19 mouse cellular contexts compared by ENCODE assay signal in the genomic region with DNA sequence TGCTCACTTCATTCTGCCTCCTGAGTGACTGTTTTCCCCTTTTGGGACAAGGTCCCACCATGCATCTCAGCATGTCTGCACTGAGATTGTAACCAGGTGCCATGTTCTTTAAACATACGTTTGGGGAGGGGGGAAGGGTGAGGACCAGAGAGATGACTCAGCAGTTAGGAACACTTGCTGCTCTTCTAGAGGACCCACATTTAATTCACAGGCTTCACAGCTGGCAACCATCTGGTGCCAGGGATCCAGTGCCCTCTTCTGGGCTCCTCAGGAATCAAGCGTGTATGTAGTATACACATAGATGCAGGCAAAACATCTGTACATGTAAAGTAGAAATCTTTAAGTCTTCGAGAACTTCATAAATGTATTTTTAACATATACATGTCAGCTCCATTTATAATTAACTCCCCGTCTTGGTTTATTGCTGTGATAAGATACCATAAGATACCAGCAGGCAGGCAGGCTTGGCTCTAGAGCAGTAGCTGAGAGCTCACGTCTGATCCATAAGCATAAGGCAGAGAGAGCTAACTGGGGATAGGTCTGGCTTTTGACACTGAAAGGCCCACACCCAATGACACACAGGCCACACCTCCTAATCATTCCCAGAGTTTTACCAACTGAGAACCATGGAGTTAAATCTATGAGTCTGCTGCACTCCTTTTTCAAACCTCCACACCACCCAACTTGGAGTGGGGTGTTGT. TPM values are rescaled to one million over a fixed set of nuclear protein-coding genes. Genes with fewer than 3 reads are reported as not detected.
A peak's percentile ranks its signal among the peaks of the same experiment; 100 is the strongest.
DNase-seq lines count a peak whose midpoint lies in the region; ATAC-seq and TF ChIP-seq lines count a peak whose summit lies in the region.
"Had no signal": no experiment of that assay in that cellular context is flagged by ENCODE, and none has a peak within 500 bp of the region (broad histone marks: within the 10 kb centered on the region; RNA-seq: fewer than 3 reads in every experiment).

No protein-coding gene starts in this region.

- ATAC-seq in embryonic facial prominence, embryonic 11.5 days (replicated peaks; ENCODE audit: insufficient number of reproducible peaks, low FRiP score, low TSS enrichment, low read depth): no peak
- peak; percentile 82 for ATAC-seq in intestine, embryonic 16.5 days
- ATAC-seq: activated CD4-positive, CD25-positive, alpha-beta regulatory T cell, adult 4 months; midbrain, embryonic 13.5 days had no signal

- no peak overlapping the region for H3K4me3 ChIP-seq in embryonic facial prominence, embryonic 11.5 days (ENCODE audit: low read depth, low read length)
- no peak overlapping the region for H3K4me3 ChIP-seq in embryonic facial prominence, embryonic 10.5 days
- H3K4me3 ChIP-seq in ES-E14 (ENCODE audit: insufficient read depth in 1 of 2, low read depth in 1 of 2, low read length in 2 of 2, poor library complexity in 1 of 2, severe bottlenecking in 1 of 2): no peak overlapping the region
- no peak overlapping the region for H3K4me3 ChIP-seq in intestine, embryonic 16.5 days (ENCODE audit: low read length)
- H3K4me3 ChIP-seq: embryonic facial prominence, embryonic 12.5 days; hindbrain, embryonic 13.5 days; kidney, embryonic 15.5 days; midbrain, embryonic 13.5 days had no signal

- 82% methylated on average over 5 of the region's 5 CpGs for WGBS in embryonic facial prominence, embryonic 11.5 days
- 82% methylated on average over 5 of the region's 5 CpGs for WGBS in embryonic facial prominence, embryonic 10.5 days
- WGBS in intestine, embryonic 16.5 days: 59% methylated on average over 5 of the region's 5 CpGs

- peak; percentile 9 for DNase-seq in embryonic facial prominence, embryonic 11.5 days (ENCODE audit: low spot score)
- no peak for DNase-seq in embryonic facial prominence, embryonic 10.5 days (ENCODE audit: low spot score)
- DNase-seq in left cerebral cortex, postnatal 14 days (ENCODE audit: low spot score in 2 of 2): peak; percentile 10 to 44
- DNase-seq in left cerebral cortex, postnatal 25 days (ENCODE audit: low spot score in 2 of 2): no peak
- DNase-seq in ES-E14 (ENCODE audit: low read depth, low spot score): no peak
- no peak for DNase-seq in ovary, postnatal 36 days (ENCODE audit: low spot score)
- DNase-seq in frontal cortex, adult 2 months (ENCODE audit: extremely low spot score in 1 of 2, low spot score in 1 of 2): no peak
- DNase-seq: adrenal gland, postnatal 25 days; cerebellum, adult 9-11 months; heart, adult 18-20 months; liver; lung, adult 2 months had no signal

- peaks cover 5% of the 10 kb centered on the region for H3K36me3 ChIP-seq in embryonic facial prominence, embryonic 11.5 days (replicated peaks; ENCODE audit: control insufficient read depth, insufficient read depth, low read depth, low read length)
- peaks cover 99% of the 10 kb centered on the region for H3K36me3 ChIP-seq in embryonic facial prominence, embryonic 10.5 days (replicated peaks)
- peaks cover 19% of the 10 kb centered on the region for H3K36me3 ChIP-seq in ES-E14 (ENCODE audit: control insufficient read depth, insufficient read depth, low read length, poor library complexity, severe bottlenecking)
- H3K36me3 ChIP-seq in intestine, embryonic 16.5 days (ENCODE audit: control insufficient read depth, insufficient read depth, low read length): peaks cover 5% of the 10 kb centered on the region

- no peak overlapping the region for H3K27ac ChIP-seq in embryonic facial prominence, embryonic 11.5 days (replicated peaks; ENCODE audit: low read depth, low read length)
- no peak overlapping the region for H3K27ac ChIP-seq in embryonic facial prominence, embryonic 10.5 days (replicated peaks)
- no peak overlapping the region for H3K27ac ChIP-seq in ES-E14 (ENCODE audit: insufficient read depth, low read depth, low read length, poor library complexity, severe bottlenecking)
- peak overlapping the region; percentile 52; the same call in 1 of the 2 replicates for H3K27ac ChIP-seq in intestine, embryonic 16.5 days (ENCODE audit: low read length)
- H3K27ac ChIP-seq: embryonic facial prominence, embryonic 12.5 days; hindbrain, embryonic 13.5 days; kidney, embryonic 15.5 days; macrophage; midbrain, embryonic 13.5 days had no signal

- in situ Hi-C loops in ES-E14 (cut with MboI; ENCODE audit: low sequenced_read_pairs in 2 of 2, unreplicated experiment in 2 of 2): no loop called here

- no peaks in the 10 kb centered on the region for H3K9me3 ChIP-seq in embryonic facial prominence, embryonic 11.5 days (replicated peaks; ENCODE audit: control insufficient read depth, low read length)
- no peaks in the 10 kb centered on the region for H3K9me3 ChIP-seq in embryonic facial prominence, embryonic 10.5 days
- H3K9me3 ChIP-seq in ES-E14 (ENCODE audit: control insufficient read depth, insufficient read depth, low read depth, low read length): no peaks in the 10 kb centered on the region
- peaks cover 4% of the 10 kb centered on the region; the same call in 1 of the 2 replicates for H3K9me3 ChIP-seq in intestine, embryonic 16.5 days (ENCODE audit: control insufficient read depth, low read length)
- H3K9me3 ChIP-seq: embryonic facial prominence, embryonic 12.5 days; hindbrain, embryonic 13.5 days; kidney, embryonic 15.5 days; midbrain, embryonic 13.5 days had no signal

- H3K27me3 ChIP-seq in embryonic facial prominence, embryonic 11.5 days (ENCODE audit: control insufficient read depth, insufficient read depth, low read length): no peaks in the 10 kb centered on the region
- no peaks in the 10 kb centered on the region for H3K27me3 ChIP-seq in embryonic facial prominence, embryonic 10.5 days (replicated peaks; ENCODE audit: low read depth, poor library complexity, severe bottlenecking)
- H3K27me3 ChIP-seq in intestine, embryonic 16.5 days (replicated peaks; ENCODE audit: control insufficient read depth, insufficient read depth, low read length): no peaks in the 10 kb centered on the region
- H3K27me3 ChIP-seq: embryonic facial prominence, embryonic 12.5 days; hindbrain, embryonic 13.5 days; kidney, embryonic 15.5 days; midbrain, embryonic 13.5 days had no signal

- H3K4me1 ChIP-seq in embryonic facial prominence, embryonic 11.5 days (ENCODE audit: control insufficient read depth, insufficient read depth, low read length): no peaks in the 10 kb centered on the region
- H3K4me1 ChIP-seq in embryonic facial prominence, embryonic 10.5 days: no peaks in the 10 kb centered on the region
- peaks cover 2 to 7% of the 10 kb centered on the region in 2 experiments; a peak in 1 of 4 replicates for H3K4me1 ChIP-seq in ES-E14 (ENCODE audit: control insufficient read depth in 2 of 2, insufficient read depth in 2 of 2, low read length in 2 of 2, poor library complexity in 1 of 2)
- peaks cover 2% of the 10 kb centered on the region; the same call in 1 of the 2 replicates for H3K4me1 ChIP-seq in intestine, embryonic 16.5 days (ENCODE audit: control insufficient read depth, insufficient read depth, low read length)
- H3K4me1 ChIP-seq: embryonic facial prominence, embryonic 12.5 days; hindbrain, embryonic 13.5 days; kidney, embryonic 15.5 days; midbrain, embryonic 13.5 days had no signal

- intact Hi-C loops in left cerebral cortex, postnatal 14 days (cut with DNase I): no loop called here
- intact Hi-C loops in left cerebral cortex, postnatal 25 days (cut with DNase I): no loop called here

- H3K9ac ChIP-seq in embryonic facial prominence, embryonic 11.5 days (replicated peaks; ENCODE audit: low read length): no peak overlapping the region
- H3K9ac ChIP-seq in ES-E14 (ENCODE audit: insufficient read depth, low read depth, low read length, poor library complexity, severe bottlenecking): no peak overlapping the region
- H3K9ac ChIP-seq in intestine, embryonic 16.5 days (ENCODE audit: low read depth, low read length): no peak overlapping the region
- H3K9ac ChIP-seq: embryonic facial prominence, embryonic 12.5 days; hindbrain, embryonic 13.5 days; kidney, embryonic 15.5 days; midbrain, embryonic 13.5 days had no signal

- H3K4me2 ChIP-seq in embryonic facial prominence, embryonic 11.5 days (ENCODE audit: low read depth, low read length): no peak overlapping the region
- H3K4me2 ChIP-seq in intestine, embryonic 16.5 days (ENCODE audit: low read depth, low read length): no peak overlapping the region
- H3K4me2 ChIP-seq: embryonic facial prominence, embryonic 12.5 days; hindbrain, embryonic 13.5 days; kidney, embryonic 15.5 days; midbrain, embryonic 13.5 days had no signal

TF ChIP-seq in ES-E14, 5 proteins besides CTCF, POLR2A, EP300 and RAD21:
- TF ChIP-seq MAFK (IDR thresholded peaks at IDR 0.05; ENCODE audit: insufficient read depth, low read depth, low read length) (peak; percentile 81), HCFC1 (IDR thresholded peaks at IDR 0.05; ENCODE audit: borderline replicate concordance, insufficient read depth, low read length) (no peak)

RNA-seq across cellular contexts. Expression of gene Map6d1, which starts 41.5 kb away (rescaled TPM):
- polyA plus RNA-seq in embryonic facial prominence, embryonic 11.5 days (2014; fragmentation: Nextera tagmentation; extraction: Ambion mirVana): 0.93 and 1.5 TPM in 2 replicates
- polyA plus RNA-seq in embryonic facial prominence, embryonic 10.5 days (2016; fragmentation: Nextera tagmentation; extraction: Ambion mirVana): 0.66 and 1.3 TPM in 2 replicates
- total RNA-seq in left cerebral cortex, postnatal 14 days (2021): 10 to 100 TPM; 43.6 to 47.6 TPM
- total RNA-seq in left cerebral cortex, postnatal 25 days (2021): 10 to 100 TPM; 46.4 to 54.3 TPM
- 0.58 and 0.62 TPM in 2 replicates for total RNA-seq in ES-E14 (2012; rRNA removed)
- 0.31 and 0.38 TPM in 2 replicates for polyA plus RNA-seq in intestine, embryonic 16.5 days (2015; fragmentation: Nextera tagmentation; extraction: Ambion mirVana)
- 53.2 and 70.0 TPM in 2 replicates for polyA plus RNA-seq in frontal cortex, adult 2 months (2012; rRNA removed)
- polyA plus RNA-seq: lung, adult 2 months; macrophage had no signal

RNA-seq across cellular contexts. Expression of gene Yeats2, which starts 58.8 kb away (rescaled TPM):
- 35.8 and 41.9 TPM in 2 replicates for polyA plus RNA-seq in embryonic facial prominence, embryonic 11.5 days (2014; fragmentation: Nextera tagmentation; extraction: Ambion mirVana)
- 52.7 and 55.9 TPM in 2 replicates for polyA plus RNA-seq in embryonic facial prominence, embryonic 10.5 days (2016; fragmentation: Nextera tagmentation; extraction: Ambion mirVana)
- total RNA-seq in left cerebral cortex, postnatal 14 days (2021): 10 to 100 TPM; 36.3 to 39.0 TPM
- 10 to 100 TPM; 36.4 to 37.9 TPM for total RNA-seq in left cerebral cortex, postnatal 25 days (2021)
- total RNA-seq in ES-E14 (2012; rRNA removed): 52.1 and 63.7 TPM in 2 replicates
- 15.2 and 15.5 TPM in 2 replicates for polyA plus RNA-seq in intestine, embryonic 16.5 days (2015; fragmentation: Nextera tagmentation; extraction: Ambion mirVana)
- 36.4 and 38.4 TPM in 2 replicates for polyA plus RNA-seq in frontal cortex, adult 2 months (2012; rRNA removed)

Comparison
In these comparisons a context has a peak if more than half of its experiments do, and no peak if none do; other contexts are left out.
1. DNase-seq: peak in embryonic facial prominence, embryonic 11.5 days (single experiment) and left cerebral cortex, postnatal 14 days (2 of 2); none in embryonic facial prominence, embryonic 10.5 days (single experiment), left cerebral cortex, postnatal 25 days (0 of 2), ES-E14 (single experiment), ovary, postnatal 36 days (single experiment) and frontal cortex, adult 2 months (0 of 2).
2. RNA of gene Map6d1, which starts 41.5 kb away (polyA plus RNA-seq): 53.2 to 70.0 TPM in frontal cortex, adult 2 months; 0.93 to 1.5 TPM in embryonic facial prominence, embryonic 11.5 days, 0.66 to 1.3 TPM in embryonic facial prominence, embryonic 10.5 days and 0.31 to 0.38 TPM in intestine, embryonic 16.5 days; every median in the first group is over 10 times any median in the second.